ENCODE assay signal across 30 mouse cellular contexts in the genomic region with DNA sequence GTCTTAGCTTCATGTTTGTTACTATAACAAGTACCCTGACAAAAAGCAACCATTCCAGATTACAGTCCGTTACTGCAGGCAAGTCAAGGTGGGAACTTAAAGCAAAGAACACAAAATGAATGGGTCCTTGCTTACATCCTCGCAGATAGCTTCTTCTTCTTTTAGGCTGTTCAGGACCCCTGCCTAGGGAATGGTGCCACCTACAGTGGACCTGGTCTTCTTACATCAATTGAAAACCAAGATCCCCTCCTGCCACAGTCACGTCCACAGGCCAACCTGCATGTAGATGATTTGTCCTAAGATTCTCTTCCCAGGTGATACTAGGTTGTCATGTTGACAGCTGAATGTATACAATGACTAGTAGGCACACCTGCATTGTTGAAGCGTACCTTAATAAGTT.
"Had no signal": no experiment of that assay in that cellular context is flagged by ENCODE, and none has a peak within 500 bp of the region (broad histone marks: within the 10 kb centered on the region; RNA-seq: fewer than 3 reads in every experiment).

No protein-coding gene starts in this region.

- ATAC-seq: liver, embryonic 12.5 days; liver, postnatal 0 days; lung, postnatal 0 days; midbrain, embryonic 15.5 days; midbrain, embryonic 16.5 days had no signal

- H3K4me2 ChIP-seq: limb, embryonic 12.5 days; limb, embryonic 13.5 days; limb, embryonic 15.5 days; liver, embryonic 11.5 days; liver, embryonic 12.5 days; liver, embryonic 13.5 days; liver, embryonic 15.5 days; lung, embryonic 14.5 days; lung, embryonic 15.5 days; midbrain, embryonic 12.5 days; midbrain, embryonic 15.5 days; neural tube, embryonic 12.5 days had no signal

- H3K36me3 ChIP-seq: limb, embryonic 10.5 days; limb, embryonic 12.5 days; limb, embryonic 13.5 days; limb, embryonic 15.5 days; liver, embryonic 12.5 days; liver, embryonic 13.5 days; liver, embryonic 15.5 days; lung, embryonic 15.5 days; midbrain, embryonic 10.5 days; midbrain, embryonic 12.5 days; midbrain, embryonic 15.5 days; neural tube, embryonic 12.5 days had no signal

- DNase-seq: left cerebral cortex, postnatal 4 days; liver; liver, embryonic 13.5 days; liver, postnatal 0 days; lung, adult 18-20 months; lung, adult 2 months; lung, embryonic 14.5 days; lung, postnatal 10 days; lung, postnatal 14 days; lung, postnatal 36 days; lung, postnatal 4 days had no signal

- H3K4me3 ChIP-seq: left cerebral cortex, adult 2 months; limb, embryonic 10.5 days; limb, embryonic 12.5 days; limb, embryonic 13.5 days; limb, embryonic 15.5 days; liver, embryonic 12.5 days; liver, embryonic 13.5 days; liver, embryonic 15.5 days; lung, embryonic 15.5 days; megakaryocyte, embryonic 14.5 days; midbrain, embryonic 10.5 days; midbrain, embryonic 12.5 days; midbrain, embryonic 15.5 days; myocyte; neural tube, embryonic 12.5 days had no signal

- H3K27me3 ChIP-seq: limb, embryonic 12.5 days; limb, embryonic 13.5 days; limb, embryonic 15.5 days; liver, embryonic 12.5 days; liver, embryonic 13.5 days; liver, embryonic 15.5 days; lung, embryonic 15.5 days; megakaryocyte, embryonic 14.5 days; midbrain, embryonic 12.5 days; midbrain, embryonic 15.5 days; neural tube, embryonic 12.5 days had no signal

- H3K9ac ChIP-seq: limb, embryonic 12.5 days; limb, embryonic 13.5 days; limb, embryonic 15.5 days; liver, embryonic 12.5 days; liver, embryonic 13.5 days; liver, embryonic 14.5 days; liver, embryonic 15.5 days; liver, postnatal 0 days; lung, embryonic 14.5 days; lung, embryonic 15.5 days; midbrain, embryonic 12.5 days; midbrain, embryonic 15.5 days; neural tube, embryonic 12.5 days had no signal

- H3K27ac ChIP-seq: left cerebral cortex, adult 2 months; limb, embryonic 10.5 days; limb, embryonic 12.5 days; limb, embryonic 13.5 days; limb, embryonic 15.5 days; liver, embryonic 12.5 days; liver, embryonic 13.5 days; liver, embryonic 14.5 days; liver, embryonic 15.5 days; lung, embryonic 15.5 days; macrophage; midbrain, embryonic 10.5 days; midbrain, embryonic 12.5 days; neural tube, embryonic 12.5 days had no signal

- H3K9me3 ChIP-seq: limb, embryonic 10.5 days; limb, embryonic 12.5 days; limb, embryonic 15.5 days; liver, embryonic 12.5 days; liver, embryonic 13.5 days; liver, embryonic 15.5 days; lung, embryonic 15.5 days; midbrain, embryonic 10.5 days; midbrain, embryonic 12.5 days; midbrain, embryonic 15.5 days; neural tube, embryonic 12.5 days had no signal

- H3K4me1 ChIP-seq: limb, embryonic 10.5 days; limb, embryonic 15.5 days; liver, embryonic 12.5 days; liver, embryonic 13.5 days; liver, embryonic 15.5 days; megakaryocyte, embryonic 14.5 days; midbrain, embryonic 10.5 days; neural tube, embryonic 12.5 days had no signal
